Mouse (Mus musculus) liver, adult 2 months (tissue): ENCODE results near the gene Slc28a3.

Experiments
- CTCF ChIP-seq: fragments of 200-500 bp; IDR thresholded peaks from 2 replicates; pipeline ENCODE4 v1.5.1; 2011; ENCODE audit warnings: low read depth, low read length, control low read depth
- POLR2A ChIP-seq: fragments of 200-500 bp; IDR thresholded peaks from 2 replicates; pipeline ENCODE4 v1.6.1; 2011; ENCODE audit warnings: low read length, control low read depth; ENCODE audit not compliant: insufficient read depth; ENCODE audit errors: extremely low read depth

GRCm38 (mm10) chr13:58509241-58509640 is 101.4 kb downstream of the Slc28a3 start:
- TF ChIP-seq CTCF (no peak), POLR2A (no peak)
